Mouse (Mus musculus) adrenal gland, postnatal 4 days (tissue): Measurements from ENCODE around the gene Proser2. TPM values are rescaled to one million over a fixed set of nuclear protein-coding genes. Genes with fewer than 3 reads are reported as not detected.
"Not testable (repeated sequence)": the region's sequence is repeated elsewhere in the genome, so short reads cannot be mapped to it uniquely, and the experiment has no call there.

Experiments used
- DNase-seq, 2 experiments: peaks; one replicate each; pipeline ENCODE4 v3.0.0; 2021 to 2022; ENCODE audit warnings: low spot score in 2 of 2, mixed read lengths in 2 of 2
- total RNA-seq, 2 experiments: library from RNA; stranded (reverse); gene quantifications; 2 replicates each; pipeline ENCODE4 v1.2.3; 2021

Gene Proser2
- total RNA-seq, 2 experiments from 2014 or later, result 11.2 to 11.5 TPM

- DNase-seq, result no peak
Observed at GRCm38 (mm10) chr2:6133871-6134270, 3.9 kb upstream of the Proser2 start.

GRCm38 (mm10) chr2:6128881-6129280 lies 1.1 kb downstream of the Proser2 start:
- no peak for DNase-seq

- DNase-seq, result no peak
Observed at GRCm38 (mm10) chr2:6128136-6128805, 1.7 kb downstream of the Proser2 start.

GRCm38 (mm10) chr2:6123046-6123445 lies 7.0 kb downstream of the Proser2 start:
- DNase-seq, result no peak

GRCm38 (mm10) chr2:6121091-6121490 lies 8.9 kb downstream of the Proser2 start:
- DNase-seq, result no peak

GRCm38 (mm10) chr2:6118246-6118645 lies 11.8 kb downstream of the Proser2 start:
- peak in 1 of 2 experiments; percentile 38 for DNase-seq

- DNase-seq, result no peak
Observed at GRCm38 (mm10) chr2:6113792-6114191, 16.2 kb downstream of the Proser2 start.

- no peak for DNase-seq
Observed at GRCm38 (mm10) chr2:6112619-6113018, 17.4 kb downstream of the Proser2 start.

- no peak for DNase-seq
Observed at GRCm38 (mm10) chr2:6105437-6105836, 24.6 kb downstream of the Proser2 start.

- DNase-seq, result no peak
Observed at GRCm38 (mm10) chr2:6100755-6101154, 29.3 kb downstream of the Proser2 start.

GRCm38 (mm10) chr2:6100027-6100749 lies 29.8 kb downstream of the Proser2 start:
- DNase-seq, result no peak

GRCm38 (mm10) chr2:6099443-6099842 lies 30.6 kb downstream of the Proser2 start:
- DNase-seq, result no peak

GRCm38 (mm10) chr2:6098924-6099323 lies 31.1 kb downstream of the Proser2 start:
- no peak for DNase-seq

GRCm38 (mm10) chr2:6097113-6097716 lies 32.8 kb downstream of the Proser2 start:
- no peak for DNase-seq

- not testable (repeated sequence) for DNase-seq
Observed at GRCm38 (mm10) chr2:6089941-6090340, 40.1 kb downstream of the Proser2 start.

- DNase-seq, result no peak
Observed at GRCm38 (mm10) chr2:6087151-6087550, 42.9 kb downstream of the Proser2 start.

GRCm38 (mm10) chr2:6085622-6086530 lies 44.1 kb downstream of the Proser2 start:
- no peak for DNase-seq

- DNase-seq, result no peak
Observed at GRCm38 (mm10) chr2:6083696-6084095, 46.3 kb downstream of the Proser2 start.

- no peak for DNase-seq
Observed at GRCm38 (mm10) chr2:6082615-6083014, 47.4 kb downstream of the Proser2 start.

GRCm38 (mm10) chr2:6081108-6081507 lies 48.9 kb downstream of the Proser2 start:
- DNase-seq, result no peak

- no peak for DNase-seq
Observed at GRCm38 (mm10) chr2:6080037-6080436, 50.0 kb downstream of the Proser2 start.
